Mouse (Mus musculus): Measurements from ENCODE around the gene Kctd4. TPM values are rescaled to one million over a fixed set of nuclear protein-coding genes. Genes with fewer than 3 reads are reported as not detected.
A peak's percentile ranks its signal among the peaks of the same experiment; 100 is the strongest.
"Not testable (repeated sequence)": the region's sequence is repeated elsewhere in the genome, so short reads cannot be mapped to it uniquely, and the experiment has no call there.

Gene Kctd4
- polyA plus RNA-seq (2015; fragmentation: Nextera tagmentation; extraction: Ambion mirVana), result 10.4 and 10.8 TPM in 2 replicates

GRCm38 (mm10) chr14:75954766-75955165 lies at the start of gene Kctd4:
TSS of gene Kctd4 (plus strand) at chr14:75955009.
- H3K4me3 ChIP-seq (replicated peaks), result no peak within 1 kb of the TSS
- H3K27ac ChIP-seq (replicated peaks), result no peak within 1 kb of the TSS
- WGBS, result 95% methylated on average over 7 of the region's 7 CpGs
- H3K9ac ChIP-seq (replicated peaks), result no peak within 1 kb of the TSS
- ATAC-seq (ENCODE audit: low FRiP score), result no peak
- H3K4me2 ChIP-seq, result no peak within 1 kb of the TSS
- no peaks in the 10 kb centered on the region for H3K27me3 ChIP-seq (replicated peaks)
- no peaks in the 10 kb centered on the region for H3K36me3 ChIP-seq
- H3K4me1 ChIP-seq, result no peaks in the 10 kb centered on the region
- no peaks in the 10 kb centered on the region for H3K9me3 ChIP-seq (replicated peaks)

DNA sequence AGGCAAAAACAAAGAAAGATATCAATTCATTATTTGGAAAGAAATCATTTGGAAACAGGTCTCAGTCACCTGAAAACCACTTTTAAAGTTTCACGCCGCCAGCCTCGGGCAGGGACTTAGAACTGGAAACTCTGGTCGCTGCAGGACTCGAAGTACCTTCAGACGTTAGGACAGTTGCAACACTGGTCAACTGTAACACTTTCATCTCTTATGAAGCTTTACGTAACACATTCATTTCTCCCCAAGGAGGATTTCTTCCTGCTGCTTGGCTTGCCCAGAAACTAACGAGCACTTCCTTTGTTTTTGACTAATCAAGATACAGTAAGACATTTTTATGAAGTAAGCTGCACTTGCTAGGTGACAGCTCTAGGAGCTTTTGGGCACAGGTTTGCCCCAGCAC lies 47.9 kb upstream of the Kctd4 start:
- no peak overlapping the region for H3K9ac ChIP-seq (replicated peaks)
- ATAC-seq (ENCODE audit: low FRiP score), result no peak
- H3K36me3 ChIP-seq, result peaks cover 16% of the 10 kb centered on the region; the same call in 1 of the 2 replicates
- H3K4me3 ChIP-seq (replicated peaks), result no peak overlapping the region
- WGBS, result 85% methylated on average over 8 of the region's 8 CpGs
- no peak overlapping the region for H3K27ac ChIP-seq (replicated peaks)
- H3K4me1 ChIP-seq, result no peaks in the 10 kb centered on the region
- H3K4me2 ChIP-seq, result no peak overlapping the region
- H3K27me3 ChIP-seq (replicated peaks), result no peaks in the 10 kb centered on the region
- no peaks in the 10 kb centered on the region for H3K9me3 ChIP-seq (replicated peaks)

DNA sequence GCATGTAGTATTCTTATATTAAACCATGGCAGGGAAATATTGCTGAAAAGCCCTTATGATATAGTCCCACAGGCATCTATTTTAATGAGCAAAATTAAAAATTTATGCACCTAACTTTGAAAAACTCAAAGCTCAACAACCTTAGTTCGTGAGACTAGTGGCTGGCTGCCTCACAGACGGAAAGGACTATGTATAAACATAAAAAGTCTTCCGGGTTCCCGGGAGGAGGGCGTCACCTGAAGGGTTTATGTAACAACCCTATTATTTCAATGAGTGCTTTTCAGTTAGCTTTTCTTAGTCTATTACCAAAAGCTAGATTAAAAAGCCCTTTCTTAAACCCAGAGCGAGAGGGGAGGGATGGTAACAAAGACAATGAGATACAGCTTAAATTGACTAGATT lies 42.8 kb upstream of the Kctd4 start:
- no peaks in the 10 kb centered on the region for H3K9me3 ChIP-seq (replicated peaks)
- no peaks in the 10 kb centered on the region for H3K27me3 ChIP-seq (replicated peaks)
- no peaks in the 10 kb centered on the region for H3K36me3 ChIP-seq
- no peak overlapping the region for H3K27ac ChIP-seq (replicated peaks)
- H3K4me2 ChIP-seq, result no peak overlapping the region
- H3K4me1 ChIP-seq, result no peaks in the 10 kb centered on the region
- WGBS, result 74% methylated on average over 6 of the region's 6 CpGs
- H3K9ac ChIP-seq (replicated peaks), result no peak overlapping the region
- H3K4me3 ChIP-seq (replicated peaks), result no peak overlapping the region
- no peak for ATAC-seq (ENCODE audit: low FRiP score)

- Histone ChIP-seq H3K9me3 (replicated peaks) (no peaks in the 10 kb centered on the region), H3K4me2 (no peak overlapping the region), H3K4me1 (no peaks in the 10 kb centered on the region), H3K4me3 (replicated peaks) (no peak overlapping the region), H3K27me3 (replicated peaks) (no peaks in the 10 kb centered on the region), H3K36me3 (no peaks in the 10 kb centered on the region), H3K9ac (replicated peaks) (no peak overlapping the region), H3K27ac (replicated peaks) (no peak overlapping the region)
- ATAC-seq (ENCODE audit: low FRiP score), result no peak
- 95% methylated on average over 2 of the region's 2 CpGs for WGBS
Observed at GRCm38 (mm10) chr14:75912665-75913064, 42.1 kb upstream of the Kctd4 start.

DNA sequence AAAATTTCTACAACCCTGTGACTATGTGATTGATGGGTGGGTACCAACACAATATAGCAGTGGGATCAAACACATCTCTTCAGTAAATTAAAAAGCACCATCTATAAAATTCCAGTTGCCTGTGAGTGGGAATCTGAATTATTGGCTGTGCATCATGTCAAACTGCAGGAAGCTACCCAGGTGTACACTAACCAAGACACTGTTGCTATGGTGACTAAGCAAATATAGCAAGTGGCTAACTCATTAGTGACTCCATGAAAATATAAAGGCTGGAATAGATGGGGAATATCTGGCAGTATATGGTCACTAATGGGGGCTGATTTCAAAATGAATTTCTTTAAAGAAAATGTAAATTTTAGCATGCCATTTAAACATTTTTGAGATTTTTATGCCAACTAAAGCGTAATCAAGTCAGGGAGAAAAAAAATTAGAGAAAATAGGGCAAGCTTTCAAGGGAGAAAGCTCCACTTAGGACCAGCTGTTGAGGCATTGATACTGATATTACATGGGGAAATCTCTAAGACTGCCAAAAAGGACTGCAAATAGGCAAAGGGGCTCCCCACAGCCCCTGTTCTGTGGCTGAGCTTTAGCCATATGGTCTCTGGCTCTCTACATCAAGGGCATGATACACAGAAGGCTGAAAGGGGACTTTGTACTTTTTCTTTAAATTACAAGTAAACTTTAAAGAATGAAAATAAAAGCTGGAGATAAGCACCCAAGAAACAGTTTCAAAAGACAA lies 31.3 kb upstream of the Kctd4 start:
- H3K4me2 ChIP-seq, result no peak overlapping the region
- peak; percentile 63; the same call in 1 of the 2 replicates for ATAC-seq (ENCODE audit: low FRiP score)
- H3K4me1 ChIP-seq, result peaks cover 3% of the 10 kb centered on the region; the same call in 1 of the 2 replicates
- no peaks in the 10 kb centered on the region for H3K9me3 ChIP-seq (replicated peaks)
- 60% methylated on average over 1 of the region's 1 CpGs for WGBS
- no peak overlapping the region for H3K4me3 ChIP-seq (replicated peaks)
- H3K36me3 ChIP-seq, result no peaks in the 10 kb centered on the region
- H3K27me3 ChIP-seq (replicated peaks), result no peaks in the 10 kb centered on the region
- no peak overlapping the region for H3K9ac ChIP-seq (replicated peaks)
- H3K27ac ChIP-seq (replicated peaks), result peak overlapping the region; percentile 46

DNA sequence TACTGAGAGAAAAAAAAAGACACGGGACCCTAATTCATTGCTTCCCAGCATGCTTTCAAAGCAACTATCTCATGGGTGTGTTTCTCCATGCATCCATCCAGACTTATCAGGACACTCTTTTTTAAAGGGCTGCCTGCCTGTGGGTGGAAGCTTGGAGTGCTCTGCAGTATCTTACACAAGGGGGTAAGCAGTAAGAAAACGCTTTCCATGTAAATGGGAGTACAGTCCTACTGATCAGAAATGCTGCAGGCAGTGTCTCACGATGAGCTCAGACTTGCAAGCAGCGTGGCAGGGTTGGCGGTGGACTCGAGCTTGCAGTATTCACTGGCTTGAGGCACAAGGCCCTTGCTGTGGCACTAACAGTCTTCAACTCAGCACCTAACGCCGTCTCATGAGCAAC lies 25.1 kb upstream of the Kctd4 start:
- not testable (repeated sequence) for H3K36me3 ChIP-seq; H3K27ac ChIP-seq (replicated peaks); H3K4me2 ChIP-seq; ATAC-seq (ENCODE audit: low FRiP score); H3K4me3 ChIP-seq (replicated peaks); H3K4me1 ChIP-seq; H3K27me3 ChIP-seq (replicated peaks); H3K9ac ChIP-seq (replicated peaks); H3K9me3 ChIP-seq (replicated peaks)
- 85% methylated on average over 8 of the region's 8 CpGs for WGBS

GRCm38 (mm10) chr14:75931266-75931665 lies 23.5 kb upstream of the Kctd4 start:
- no peak overlapping the region for H3K27ac ChIP-seq (replicated peaks)
- no peaks in the 10 kb centered on the region for H3K27me3 ChIP-seq (replicated peaks)
- no peaks in the 10 kb centered on the region for H3K4me1 ChIP-seq
- WGBS, result 96% methylated on average over 23 of the region's 23 CpGs
- H3K4me3 ChIP-seq (replicated peaks), result no peak overlapping the region
- no peak overlapping the region for H3K4me2 ChIP-seq
- H3K9me3 ChIP-seq (replicated peaks), result no peaks in the 10 kb centered on the region
- no peak overlapping the region for H3K9ac ChIP-seq (replicated peaks)
- H3K36me3 ChIP-seq, result no peaks in the 10 kb centered on the region
- no peak for ATAC-seq (ENCODE audit: low FRiP score)

DNA sequence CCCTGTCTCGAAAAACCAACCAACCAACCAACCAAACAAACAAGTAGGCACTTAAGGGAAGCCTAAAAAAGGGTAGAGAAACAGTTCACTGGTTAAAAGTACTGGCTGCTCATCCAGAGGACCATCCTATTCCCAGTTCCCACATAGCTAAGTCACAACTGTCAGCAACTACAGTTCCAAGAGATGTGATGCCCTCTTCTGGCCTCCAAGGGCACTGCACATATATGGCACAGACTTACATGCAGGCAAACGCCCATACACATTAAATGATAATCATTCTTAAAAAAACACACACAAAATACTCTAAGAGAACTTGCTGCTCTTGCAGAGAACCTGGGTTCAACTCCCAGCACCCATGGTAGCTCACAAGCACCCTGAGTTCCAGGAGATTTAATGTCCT lies 20.4 kb upstream of the Kctd4 start:
- 86% methylated on average over 2 of the region's 2 CpGs for WGBS
- no peak overlapping the region for H3K27ac ChIP-seq (replicated peaks)

GRCm38 (mm10) chr14:75937714-75938113 lies 17.1 kb upstream of the Kctd4 start:
- no peak overlapping the region for H3K27ac ChIP-seq (replicated peaks)
- H3K36me3 ChIP-seq, result no peaks in the 10 kb centered on the region
- no peak overlapping the region for H3K4me3 ChIP-seq (replicated peaks)
- no peaks in the 10 kb centered on the region for H3K27me3 ChIP-seq (replicated peaks)
- H3K9me3 ChIP-seq (replicated peaks), result no peaks in the 10 kb centered on the region
- no peak overlapping the region for H3K9ac ChIP-seq (replicated peaks)
- no peak overlapping the region for H3K4me2 ChIP-seq
- no peak for ATAC-seq (ENCODE audit: low FRiP score)
- H3K4me1 ChIP-seq, result no peaks in the 10 kb centered on the region
- WGBS, result 53% methylated on average over 1 of the region's 1 CpGs

More for the DNA sequence above, 20.4 kb upstream of the Kctd4 start:
- no peak for ATAC-seq (ENCODE audit: low FRiP score)
- no peaks in the 10 kb centered on the region for H3K9me3 ChIP-seq (replicated peaks)
- H3K27me3 ChIP-seq (replicated peaks), result no peaks in the 10 kb centered on the region
- no peaks in the 10 kb centered on the region for H3K4me1 ChIP-seq
- H3K36me3 ChIP-seq, result no peaks in the 10 kb centered on the region
- no peak overlapping the region for H3K4me3 ChIP-seq (replicated peaks)
- no peak overlapping the region for H3K9ac ChIP-seq (replicated peaks)
- H3K4me2 ChIP-seq, result no peak overlapping the region

GRCm38 (mm10) chr14:75941500-75941899 lies 13.3 kb upstream of the Kctd4 start:
- H3K4me2 ChIP-seq, result no peak overlapping the region
- no peaks in the 10 kb centered on the region for H3K9me3 ChIP-seq (replicated peaks)
- H3K4me3 ChIP-seq (replicated peaks), result no peak overlapping the region
- ATAC-seq (ENCODE audit: low FRiP score), result no peak
- H3K27ac ChIP-seq (replicated peaks), result no peak overlapping the region
- 98% methylated on average over 1 of the region's 1 CpGs for WGBS
- no peaks in the 10 kb centered on the region for H3K27me3 ChIP-seq (replicated peaks)
- H3K4me1 ChIP-seq, result no peaks in the 10 kb centered on the region
- no peak overlapping the region for H3K9ac ChIP-seq (replicated peaks)
- H3K36me3 ChIP-seq, result no peaks in the 10 kb centered on the region

GRCm38 (mm10) chr14:75942365-75942764 lies 12.4 kb upstream of the Kctd4 start:
- Histone ChIP-seq H3K4me1 (peaks cover under 1% of the 10 kb centered on the region; the same call in 1 of the 2 replicates), H3K4me3 (replicated peaks) (no peak overlapping the region), H3K36me3 (no peaks in the 10 kb centered on the region), H3K27me3 (replicated peaks) (no peaks in the 10 kb centered on the region), H3K9ac (replicated peaks) (no peak overlapping the region), H3K27ac (replicated peaks) (no peak overlapping the region), H3K9me3 (replicated peaks) (no peaks in the 10 kb centered on the region), H3K4me2 (no peak overlapping the region)
- 92% methylated on average over 3 of the region's 3 CpGs for WGBS
- no peak for ATAC-seq (ENCODE audit: low FRiP score)

- no peaks in the 10 kb centered on the region for H3K36me3 ChIP-seq
- WGBS, result 51% methylated on average over 3 of the region's 3 CpGs
- H3K9ac ChIP-seq (replicated peaks), result no peak overlapping the region
- no peaks in the 10 kb centered on the region for H3K9me3 ChIP-seq (replicated peaks)
- ATAC-seq (ENCODE audit: low FRiP score), result peak; percentile 75
- H3K27ac ChIP-seq (replicated peaks), result no peak overlapping the region
- H3K4me3 ChIP-seq (replicated peaks), result no peak overlapping the region
- no peaks in the 10 kb centered on the region for H3K27me3 ChIP-seq (replicated peaks)
- H3K4me2 ChIP-seq, result no peak overlapping the region
- H3K4me1 ChIP-seq, result peaks cover 5% of the 10 kb centered on the region
Observed at GRCm38 (mm10) chr14:75947674-75948073, 7.1 kb upstream of the Kctd4 start.

Data from neural tube, embryonic 15.5 days (tissue).